Mouse (Mus musculus): ENCODE results near the gene Lrrc8c. TPM values are rescaled to one million over a fixed set of nuclear protein-coding genes. Genes with fewer than 3 reads are reported as not detected.
A peak's percentile ranks its signal among the peaks of the same experiment; 100 is the strongest.

Gene Lrrc8c
- total and polyA plus RNA-seq, 3 experiments: 33.0 to 46.0 TPM; not detected in 1

DNA sequence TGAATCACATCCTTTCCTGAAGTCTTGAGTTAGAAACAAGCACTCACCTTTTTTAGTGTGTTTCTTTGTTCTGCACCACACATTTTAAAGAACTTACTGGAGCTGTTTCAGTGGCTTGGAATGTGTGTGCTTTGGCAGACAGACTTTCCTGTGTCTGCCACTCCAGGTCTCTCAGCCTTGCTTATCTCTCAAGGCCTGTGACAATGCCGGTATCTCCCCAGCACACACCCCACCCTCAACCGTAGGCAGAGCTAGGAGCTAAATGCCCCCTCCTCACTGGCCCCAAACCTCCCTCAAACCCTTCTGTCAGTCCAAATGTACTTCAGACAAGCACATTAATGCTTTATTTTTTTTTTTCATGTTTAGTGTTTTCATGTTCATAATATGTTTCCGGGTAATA lies 4.3 kb downstream of the Lrrc8c start (continued):
- TF ChIP-seq RAD21 (IDR thresholded peaks at IDR 0.05; ENCODE audit: low read depth, low read length) (no peak), MAZ (IDR thresholded peaks at IDR 0.05; ENCODE audit: low read depth, low read length) (peak; percentile 99), CHD1 (IDR thresholded peaks at IDR 0.05; ENCODE audit: low read depth, low read length) (no peak; the same call in none of the 2 replicates), ZMIZ1 (IDR thresholded peaks at IDR 0.05; ENCODE audit: low read depth, low read length) (peak; percentile 89), POLR2A (IDR thresholded peaks at IDR 0.05; ENCODE audit: control insufficient read depth in 1 of 2, insufficient read depth in 1 of 2, low read depth in 1 of 2, low read length in 2 of 2, poor library complexity in 1 of 2) (peak in 1 of 2 experiments; percentile 74; a peak in 2 of 4 replicates), ELF1 (IDR thresholded peaks at IDR 0.05; ENCODE audit: low read depth, low read length) (peak; percentile 34; the same call in 1 of the 2 replicates), NELFE (IDR thresholded peaks at IDR 0.05; ENCODE audit: low read depth, low read length) (peak; percentile 64), ETS1 (IDR thresholded peaks at IDR 0.05; ENCODE audit: low read depth, low read length) (peak; percentile 93), KAT2A (conservative IDR thresholded peaks at IDR 0.05; ENCODE audit: low read depth, low read length) (no peak), POLR2AphosphoS2 (IDR thresholded peaks at IDR 0.05; ENCODE audit: low read length) (peak; percentile 87), NRF1 (IDR thresholded peaks at IDR 0.05; ENCODE audit: insufficient read depth, low read depth, low read length, poor library complexity, severe bottlenecking) (no peak), SIN3A (IDR thresholded peaks at IDR 0.05; ENCODE audit: low read length) (peak; percentile 94), TAL1 (IDR thresholded peaks at IDR 0.05; ENCODE audit: low read length) (peak; percentile 92), MAFK (IDR thresholded peaks at IDR 0.05; ENCODE audit: borderline replicate concordance, low read depth, low read length) (peak; percentile 33; the same call in 1 of the 2 replicates), RCOR1 (IDR thresholded peaks at IDR 0.05; ENCODE audit: low read depth, low read length) (peak; percentile 84), TCF12 (IDR thresholded peaks at IDR 0.05; ENCODE audit: low read depth, low read length) (peak; percentile 98), EP300 (IDR thresholded peaks at IDR 0.05; ENCODE audit: low read depth in 1 of 2, low read length in 2 of 2) (peak; percentile 98)

DNA sequence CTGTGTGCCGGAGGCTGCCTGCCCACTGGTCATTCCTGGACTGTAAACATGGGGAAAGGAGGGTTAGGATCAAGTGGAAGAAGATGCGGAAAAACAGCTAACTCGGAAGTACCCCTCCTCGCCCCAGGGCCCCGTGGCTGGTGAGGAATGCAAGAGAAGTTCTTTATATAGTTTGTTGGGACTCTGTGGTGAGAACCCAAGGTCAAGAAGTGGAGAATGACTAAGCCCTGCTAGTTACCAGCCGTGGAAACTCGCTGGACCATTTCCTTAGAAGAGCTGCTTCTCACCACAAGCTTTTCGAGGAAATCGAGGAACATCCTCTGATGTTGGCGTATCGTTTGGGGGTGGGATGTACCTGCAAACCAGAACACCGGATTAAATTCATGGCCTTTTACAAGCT lies 5.8 kb downstream of the Lrrc8c start:
- peaks cover 8 to 71% of the 10 kb centered on the region in 2 experiments for H3K36me3 ChIP-seq (ENCODE audit: control insufficient read depth in 1 of 2, insufficient read depth in 2 of 2, low read length in 2 of 2)
- peak; percentile 27 for DNase-seq (ENCODE audit: low read depth, low spot score)
- peak overlapping the region; percentile 15 for H3K9ac ChIP-seq (ENCODE audit: control insufficient read depth, low read depth, low read length, poor library complexity, severe bottlenecking)
- H3K4me3 ChIP-seq (ENCODE audit: control insufficient read depth in 1 of 2, insufficient read depth in 1 of 2, low read depth in 2 of 2, low read length in 2 of 2): no peak overlapping the region
- H3K79me2 ChIP-seq (ENCODE audit: control insufficient read depth, insufficient read depth, low read length, poor library complexity): peaks cover 50% of the 10 kb centered on the region
- TF ChIP-seq EP300 (IDR thresholded peaks at IDR 0.05; ENCODE audit: low read depth in 1 of 2, low read length in 2 of 2) (no peak), ZMIZ1 (IDR thresholded peaks at IDR 0.05; ENCODE audit: low read depth, low read length) (no peak), UBTF (IDR thresholded peaks at IDR 0.05; ENCODE audit: borderline replicate concordance, insufficient read depth, low read depth, low read length) (no peak), RAD21 (IDR thresholded peaks at IDR 0.05; ENCODE audit: low read depth, low read length) (no peak), USF1 (IDR thresholded peaks at IDR 0.05; ENCODE audit: low read depth, low read length) (no peak), MEF2A (IDR thresholded peaks at IDR 0.05; ENCODE audit: extremely low read depth, insufficient replicate concordance, low read depth, low read length, poor library complexity, severe bottlenecking) (no peak), KAT2A (conservative IDR thresholded peaks at IDR 0.05; ENCODE audit: low read depth, low read length) (no peak), USF2 (IDR thresholded peaks at IDR 0.05; ENCODE audit: borderline replicate concordance in 1 of 2, insufficient read depth in 1 of 2, low read depth in 1 of 2, low read length in 2 of 2) (no peak), GATA1 (IDR thresholded peaks at IDR 0.05; ENCODE audit: low read depth, low read length) (no peak), CTCF (IDR thresholded peaks at IDR 0.05 in 2 of 3, conservative IDR thresholded peaks at IDR 0.05 in 1 of 3; ENCODE audit: control insufficient read depth in 1 of 3, insufficient read depth in 1 of 3, low read depth in 2 of 3, low read length in 3 of 3, poor library complexity in 1 of 3, severe bottlenecking in 1 of 3) (no peak), POLR2A (IDR thresholded peaks at IDR 0.05; ENCODE audit: control insufficient read depth in 1 of 2, insufficient read depth in 1 of 2, low read depth in 1 of 2, low read length in 2 of 2, poor library complexity in 1 of 2) (no peak), CHD1 (IDR thresholded peaks at IDR 0.05; ENCODE audit: low read depth, low read length) (no peak), ZKSCAN1 (IDR thresholded peaks at IDR 0.05; ENCODE audit: low read depth, low read length) (no peak), GABPA (IDR thresholded peaks at IDR 0.05; ENCODE audit: low read depth, low read length) (no peak)
- H3K27ac ChIP-seq (ENCODE audit: control insufficient read depth, low read depth, low read length): peak overlapping the region; percentile 97
- no peaks in the 10 kb centered on the region for H3K9me3 ChIP-seq (replicated peaks; ENCODE audit: insufficient read depth, low read length)
- no peaks in the 10 kb centered on the region for H3K27me3 ChIP-seq (ENCODE audit: control insufficient read depth in 1 of 2, insufficient read depth in 2 of 2, low read length in 2 of 2)
- peaks cover 55 to 57% of the 10 kb centered on the region in 2 experiments for H3K4me1 ChIP-seq (ENCODE audit: control insufficient read depth in 1 of 2, insufficient read depth in 2 of 2, low read length in 2 of 2)

All from MEL (cell line).